Mouse (Mus musculus): ENCODE data around the gene Mfsd4b2.

Mfsd4b2 gene

DNA sequence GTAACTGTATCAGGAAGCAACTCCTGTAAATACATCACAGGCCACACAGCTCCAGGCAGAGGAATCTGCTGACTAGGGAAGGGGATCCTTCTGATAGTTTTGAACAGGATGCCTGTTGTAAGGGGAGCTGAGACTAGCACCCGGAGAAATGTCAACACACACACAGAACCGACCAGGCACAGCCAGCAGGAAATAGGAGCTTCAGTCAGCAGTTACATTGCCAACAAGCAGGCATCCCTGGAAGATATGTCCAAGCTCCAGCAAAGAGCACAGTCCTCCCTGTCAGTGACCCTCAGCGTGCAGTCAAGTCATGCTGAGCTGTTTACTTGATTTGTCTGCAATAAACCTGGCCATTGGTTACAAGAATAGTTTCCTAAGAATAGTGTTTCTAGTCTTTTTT, 38.1 kb downstream of the Mfsd4b2 start:
- no peak for DNase-seq

All from heart, adult 11 months (tissue).